Mouse (Mus musculus) neural tube, embryonic 12.5 days (tissue): ENCODE data around the gene Borcs7. TPM values are rescaled to one million over a fixed set of nuclear protein-coding genes. Genes with fewer than 3 reads are reported as not detected.

ENCODE experiments used
- ATAC-seq: fragments of 200-750 bp; cut with Nextera tagmentation; 2 replicates; pipeline ENCODE4 v1.8.0; 2017; ENCODE audit warnings: low read depth, mild to moderate bottlenecking, moderate TSS enrichment, moderate library complexity; ENCODE audit not compliant: low FRiP score
- H3K27ac ChIP-seq: fragments of 300-500 bp; sonication (generic); 2 replicates; pipeline ENCODE4 v1.5.1; 2016
- H3K27me3 ChIP-seq: fragments of 300-500 bp; sonication (generic); replicated peaks from 2 replicates; pipeline ENCODE4 v1.6.1; 2016; ENCODE audit warnings: mild to moderate bottlenecking
- H3K36me3 ChIP-seq: fragments of 300-500 bp; sonication (generic); 2 replicates; pipeline ENCODE4 v1.6.1; 2016; ENCODE audit warnings: mild to moderate bottlenecking
- H3K4me1 ChIP-seq: fragments of 300-500 bp; sonication (generic); 2 replicates; pipeline ENCODE4 v1.6.1; 2016
- H3K4me2 ChIP-seq: fragments of 300-500 bp; sonication (generic); replicated peaks from 2 replicates; pipeline ENCODE4 v1.6.1; 2016; ENCODE audit warnings: mild to moderate bottlenecking
- H3K4me3 ChIP-seq: fragments of 300-500 bp; sonication (generic); 2 replicates; pipeline ENCODE4 v1.5.1; 2016
- H3K9ac ChIP-seq: fragments of 300-500 bp; sonication (generic); 2 replicates; pipeline ENCODE4 v1.6.1; 2016; ENCODE audit warnings: mild to moderate bottlenecking
- H3K9me3 ChIP-seq: fragments of 300-500 bp; sonication (generic); 2 replicates; pipeline ENCODE4 v1.6.1; 2016; ENCODE audit warnings: mild to moderate bottlenecking
- WGBS: fragments of 180-500 bp; shearing (Covaris S2); methylation state at CpG from one replicate; pipeline ENCODE4 v1.1.7; 2016; 5-methylcytosine and 5-hydroxymethylcytosine counted together
- polyA plus RNA-seq: library from polyadenylated mRNA; unstranded; fragments of >200 nt; fragmentation: Nextera tagmentation; extraction: Ambion mirVana; gene quantifications from 2 replicates; pipeline ENCODE4 v1.2.1, GENCODE M21; 2016

Borcs7 gene
- polyA plus RNA-seq, result 17.2 TPM in 2 replicates

DNA sequence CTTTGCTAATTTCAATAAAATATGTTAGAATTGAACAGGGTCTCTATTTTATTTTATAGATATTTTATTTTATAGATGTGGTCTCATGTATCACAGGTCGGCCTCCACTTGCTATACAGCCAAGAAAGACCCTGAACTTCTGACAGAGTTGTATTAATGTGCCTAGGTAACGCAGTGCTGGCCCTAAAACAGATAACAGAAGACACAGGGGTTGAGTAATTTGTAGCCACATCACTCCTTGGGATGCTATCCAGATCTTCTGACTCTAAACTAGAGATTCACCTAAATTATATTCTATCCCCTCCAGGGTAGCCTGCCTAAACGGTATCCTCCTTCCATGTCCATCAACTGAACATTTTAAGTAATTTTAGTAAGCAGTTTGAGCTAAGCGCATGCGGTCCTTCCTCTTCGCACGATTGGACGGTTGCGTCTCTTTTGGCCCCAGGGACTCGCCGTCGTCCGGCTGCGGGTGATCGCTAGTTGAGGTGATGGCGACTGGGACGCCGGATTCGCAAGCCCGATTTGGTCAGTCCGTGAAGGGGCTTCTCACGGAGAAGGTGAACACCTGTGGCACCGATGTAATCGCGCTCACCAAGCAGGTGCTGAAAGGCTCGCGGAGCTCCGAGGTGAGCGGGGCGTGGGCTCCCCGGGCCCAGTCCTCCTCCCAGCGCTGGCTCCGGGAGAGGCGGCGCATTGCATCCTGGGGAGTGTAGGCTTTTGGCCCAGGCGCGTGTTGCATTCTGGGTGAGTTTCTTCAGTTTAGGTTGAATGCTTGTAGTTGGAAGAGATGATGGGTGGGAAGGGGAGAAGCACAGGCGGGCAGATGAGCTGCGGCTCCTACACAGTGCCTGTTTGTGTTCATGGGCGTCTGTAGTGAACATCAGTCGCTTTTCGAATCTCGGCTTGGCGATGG lies at the start of gene Borcs7:
Gene Borcs7, plus strand, starts transcription at position 447 of the 913 bp plus-strand sequence.
- peak within 1 kb of the TSS; percentile 62 for H3K4me3 ChIP-seq
- H3K27me3 ChIP-seq, result no peaks in the 10 kb centered on the region
- 3% methylated on average over 44 of the region's 44 CpGs for WGBS
- peak within 1 kb of the TSS; percentile 63 for H3K4me2 ChIP-seq
- H3K4me1 ChIP-seq, result peaks cover 9% of the 10 kb centered on the region; the same call in 1 of the 2 replicates
- no peaks in the 10 kb centered on the region for H3K9me3 ChIP-seq
- peak; percentile 85 for ATAC-seq
- H3K27ac ChIP-seq, result no peak within 1 kb of the TSS
- H3K9ac ChIP-seq, result peak within 1 kb of the TSS; percentile 69
- peaks cover 1% of the 10 kb centered on the region; the same call in 1 of the 2 replicates for H3K36me3 ChIP-seq

DNA sequence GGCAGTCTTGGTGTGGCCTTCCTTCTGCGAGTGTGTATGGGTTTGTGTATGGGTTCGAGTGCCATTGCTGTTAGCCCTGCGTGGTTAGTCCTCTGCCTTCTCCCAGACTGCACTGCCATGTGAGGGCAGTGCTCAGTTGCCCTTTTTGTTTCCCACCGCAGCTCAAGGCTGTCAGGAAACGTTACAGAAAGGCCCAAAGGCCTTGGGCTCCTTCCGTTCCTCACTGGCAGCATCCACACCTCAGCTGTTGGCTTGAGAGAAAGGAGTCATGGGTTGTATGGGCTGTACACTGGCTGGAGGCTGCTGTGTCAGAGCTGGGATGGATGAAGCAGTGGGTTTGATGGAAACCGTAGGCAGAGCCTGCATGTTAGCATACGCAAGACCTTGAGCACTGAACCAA lies 48.9 kb upstream of the Borcs7 start:
- peaks cover 22% of the 10 kb centered on the region for H3K36me3 ChIP-seq
- WGBS, result 91% methylated on average over 8 of the region's 8 CpGs
- no peak overlapping the region for H3K4me2 ChIP-seq
- H3K27me3 ChIP-seq, result no peaks in the 10 kb centered on the region
- H3K27ac ChIP-seq, result no peak overlapping the region
- no peak overlapping the region for H3K4me3 ChIP-seq
- no peak overlapping the region for H3K9ac ChIP-seq
- H3K4me1 ChIP-seq, result peaks cover 41% of the 10 kb centered on the region
- no peak for ATAC-seq
- no peaks in the 10 kb centered on the region for H3K9me3 ChIP-seq

- Histone ChIP-seq H3K4me2 (no peak overlapping the region), H3K4me3 (no peak overlapping the region), H3K9ac (no peak overlapping the region), H3K4me1 (peaks cover 36% of the 10 kb centered on the region), H3K27ac (peak overlapping the region; percentile 34; the same call in 1 of the 2 replicates), H3K9me3 (no peaks in the 10 kb centered on the region), H3K27me3 (no peaks in the 10 kb centered on the region), H3K36me3 (peaks cover 29% of the 10 kb centered on the region)
- ATAC-seq, result no peak
- WGBS, result 67% methylated on average over 19 of the region's 19 CpGs
Observed at GRCm38 (mm10) chr19:46641420-46642085, 48.2 kb upstream of the Borcs7 start.

DNA sequence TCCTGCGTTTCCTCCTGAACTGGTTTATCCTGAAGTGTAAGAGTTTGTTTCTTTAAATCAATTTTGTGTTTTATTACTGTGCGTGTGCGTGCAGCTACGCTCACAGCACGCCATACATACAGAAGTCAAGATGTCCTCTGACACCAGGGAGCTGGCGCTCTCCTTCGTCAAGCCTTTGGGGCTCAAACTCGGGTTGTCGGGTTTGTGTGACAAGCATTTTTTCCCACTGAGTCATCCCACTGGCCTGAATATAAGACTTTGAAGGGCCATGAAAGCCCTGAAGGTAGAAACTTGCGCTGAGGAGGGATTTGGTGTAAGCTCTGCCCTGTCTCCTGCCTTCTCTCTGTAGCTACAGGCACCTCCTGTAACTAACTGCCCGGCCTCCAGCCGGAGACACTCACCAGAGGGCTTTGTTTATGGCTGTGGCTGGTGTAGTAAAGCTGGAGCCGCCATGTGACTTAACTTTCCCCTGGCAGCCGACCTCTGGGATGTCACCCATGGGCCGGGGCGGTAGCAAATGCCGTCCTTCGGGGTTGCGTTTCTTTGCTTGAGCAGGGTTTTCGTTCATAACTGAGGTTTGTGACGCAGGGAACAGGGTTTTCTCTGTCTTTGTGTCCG lies 47.5 kb upstream of the Borcs7 start:
- no peak overlapping the region for H3K27ac ChIP-seq
- peaks cover 33% of the 10 kb centered on the region for H3K36me3 ChIP-seq
- H3K4me3 ChIP-seq, result no peak overlapping the region
- H3K4me1 ChIP-seq, result peaks cover 33% of the 10 kb centered on the region
- no peaks in the 10 kb centered on the region for H3K27me3 ChIP-seq
- WGBS, result 65% methylated on average over 22 of the region's 22 CpGs
- no peak for ATAC-seq
- no peaks in the 10 kb centered on the region for H3K9me3 ChIP-seq
- H3K4me2 ChIP-seq, result no peak overlapping the region
- no peak overlapping the region for H3K9ac ChIP-seq

DNA sequence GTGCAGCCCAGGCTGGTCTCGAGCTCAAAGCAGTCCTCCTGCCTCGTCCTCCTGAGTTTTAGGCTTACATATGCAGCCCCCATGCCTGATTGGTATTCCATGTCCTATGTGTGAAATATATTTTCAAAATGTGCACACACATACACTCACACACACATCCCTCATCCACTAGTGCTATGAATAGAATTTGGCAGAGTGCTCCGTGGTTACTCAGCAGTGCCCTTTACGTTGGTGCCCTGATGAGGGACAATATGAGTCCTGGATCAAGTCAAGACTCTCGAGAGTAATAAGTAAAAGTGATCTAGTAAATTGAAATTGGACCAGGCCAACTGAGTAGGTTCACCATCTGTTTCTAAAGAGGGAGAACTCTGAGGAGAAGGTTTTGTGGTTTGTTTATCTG lies 46.5 kb upstream of the Borcs7 start:
- Histone ChIP-seq H3K4me3 (no peak overlapping the region), H3K27me3 (no peaks in the 10 kb centered on the region), H3K9me3 (no peaks in the 10 kb centered on the region), H3K9ac (no peak overlapping the region), H3K4me1 (peaks cover 33% of the 10 kb centered on the region), H3K4me2 (no peak overlapping the region), H3K27ac (no peak overlapping the region), H3K36me3 (peaks cover 31% of the 10 kb centered on the region)
- WGBS, result 86% methylated on average over 5 of the region's 5 CpGs
- ATAC-seq, result no peak

DNA sequence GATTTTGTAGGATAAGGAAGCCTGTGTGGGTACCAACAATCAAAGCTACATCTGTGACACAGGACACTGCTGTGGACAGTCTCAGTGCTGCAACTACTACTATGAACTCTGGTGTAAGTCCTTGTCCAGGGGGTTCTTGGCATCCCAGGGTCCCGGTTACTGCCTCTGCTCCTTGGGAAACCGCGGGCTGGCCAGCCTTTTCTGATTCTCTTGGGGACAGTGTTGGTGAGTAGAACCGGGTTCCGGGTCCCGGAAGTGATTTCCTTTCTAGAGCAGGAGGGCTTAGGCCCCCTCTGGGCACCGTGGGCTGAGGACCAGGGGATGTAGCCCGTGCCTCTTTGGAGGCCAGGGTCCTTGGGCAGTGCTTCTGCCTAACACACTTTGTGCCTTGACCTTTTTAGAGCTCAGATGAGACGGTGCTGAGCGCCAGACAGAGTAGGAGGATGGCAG lies 45.3 kb upstream of the Borcs7 start:
- Histone ChIP-seq H3K4me1 (peaks cover 33% of the 10 kb centered on the region), H3K36me3 (peaks cover 33% of the 10 kb centered on the region), H3K4me2 (no peak overlapping the region), H3K9ac (no peak overlapping the region), H3K9me3 (no peaks in the 10 kb centered on the region), H3K27me3 (no peaks in the 10 kb centered on the region), H3K4me3 (no peak overlapping the region), H3K27ac (no peak overlapping the region)
- no peak for ATAC-seq
- 89% methylated on average over 10 of the region's 10 CpGs for WGBS

DNA sequence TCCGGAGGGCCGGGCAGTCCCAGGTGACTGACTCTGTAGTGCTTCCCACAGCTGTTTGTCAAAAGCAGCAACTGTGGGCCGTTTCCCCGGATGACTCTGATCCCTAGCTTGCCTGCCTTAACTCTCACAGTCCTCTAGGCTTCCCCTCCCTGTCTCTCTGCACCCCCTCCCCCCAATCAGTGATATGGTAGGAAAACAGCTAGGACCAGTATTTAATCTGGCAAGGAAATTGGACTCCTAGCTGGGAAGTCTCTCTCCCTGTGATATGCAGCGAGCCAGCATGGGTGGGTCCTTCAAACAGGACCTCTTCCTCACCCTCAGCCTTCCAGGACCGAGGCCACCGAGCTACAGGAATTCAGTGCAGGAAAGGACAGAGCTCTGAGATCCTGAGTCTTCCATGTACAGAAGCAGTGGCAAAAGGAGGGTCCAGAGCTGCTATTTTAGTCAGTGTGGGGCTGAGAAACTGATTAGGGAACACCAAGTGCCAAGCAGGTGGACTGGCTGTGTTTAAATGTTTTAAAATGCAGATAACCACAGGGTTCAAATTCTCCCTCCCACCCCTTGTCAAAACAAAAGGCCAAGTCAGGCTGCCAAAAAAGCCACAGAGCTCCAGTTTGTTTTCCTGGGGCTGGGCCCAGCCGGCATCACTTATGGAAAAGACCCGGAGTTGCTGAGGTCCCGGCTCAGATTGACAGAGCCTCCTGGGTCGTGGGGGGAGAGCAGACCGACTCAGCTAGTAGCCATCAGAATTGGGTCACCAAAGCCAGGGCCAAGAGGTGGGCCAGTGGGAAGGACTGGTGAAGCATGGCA lies 44.7 kb upstream of the Borcs7 start:
- H3K4me3 ChIP-seq, result no peak overlapping the region
- peaks cover 31% of the 10 kb centered on the region for H3K36me3 ChIP-seq
- WGBS, result 45% methylated on average over 12 of the region's 12 CpGs
- H3K9ac ChIP-seq, result no peak overlapping the region
- H3K4me1 ChIP-seq, result peaks cover 33% of the 10 kb centered on the region
- no peaks in the 10 kb centered on the region for H3K9me3 ChIP-seq
- no peak overlapping the region for H3K27ac ChIP-seq
- no peak overlapping the region for H3K4me2 ChIP-seq
- H3K27me3 ChIP-seq, result no peaks in the 10 kb centered on the region
- no peak for ATAC-seq

- H3K4me3 ChIP-seq, result no peak overlapping the region
- no peaks in the 10 kb centered on the region for H3K9me3 ChIP-seq
- no peak overlapping the region for H3K9ac ChIP-seq
- peaks cover 32% of the 10 kb centered on the region for H3K4me1 ChIP-seq
- peaks cover 30% of the 10 kb centered on the region for H3K36me3 ChIP-seq
- H3K4me2 ChIP-seq, result no peak overlapping the region
- WGBS, result 90% methylated on average over 12 of the region's 12 CpGs
- no peak for ATAC-seq
- H3K27me3 ChIP-seq, result no peaks in the 10 kb centered on the region
- H3K27ac ChIP-seq, result no peak overlapping the region
Observed at GRCm38 (mm10) chr19:46646041-46646481, 43.6 kb upstream of the Borcs7 start.

GRCm38 (mm10) chr19:46647254-46647653 lies 42.5 kb upstream of the Borcs7 start:
- Histone ChIP-seq H3K27ac (no peak overlapping the region), H3K27me3 (no peaks in the 10 kb centered on the region), H3K4me1 (peaks cover 20% of the 10 kb centered on the region), H3K9me3 (no peaks in the 10 kb centered on the region), H3K9ac (no peak overlapping the region), H3K4me2 (no peak overlapping the region), H3K36me3 (peaks cover 36% of the 10 kb centered on the region), H3K4me3 (no peak overlapping the region)
- no peak for ATAC-seq
- 83% methylated on average over 3 of the region's 3 CpGs for WGBS

DNA sequence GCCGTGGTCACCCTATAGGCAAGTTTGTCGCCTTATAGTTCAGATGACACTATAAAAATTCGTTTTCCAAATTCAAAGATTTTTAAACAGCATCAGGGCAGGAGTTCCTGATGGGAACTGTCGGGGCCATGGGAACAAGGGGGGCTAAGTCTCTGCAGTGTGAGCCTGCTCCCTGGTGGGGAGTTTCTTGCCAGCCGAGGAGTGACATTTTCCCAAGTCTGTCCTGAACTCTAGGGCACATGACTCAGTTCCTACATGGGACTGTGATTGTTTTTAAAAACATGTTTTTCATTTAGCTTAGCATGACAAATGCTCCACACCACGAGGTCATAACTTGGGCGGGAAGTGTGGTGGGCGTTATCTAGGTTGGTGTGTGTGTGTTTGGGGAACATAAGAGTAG lies 41.9 kb upstream of the Borcs7 start:
- WGBS, result 89% methylated on average over 8 of the region's 8 CpGs
- Histone ChIP-seq H3K4me3 (no peak overlapping the region), H3K27ac (no peak overlapping the region), H3K27me3 (no peaks in the 10 kb centered on the region), H3K4me1 (peaks cover 15% of the 10 kb centered on the region), H3K9ac (no peak overlapping the region), H3K4me2 (no peak overlapping the region), H3K36me3 (peaks cover 40% of the 10 kb centered on the region), H3K9me3 (no peaks in the 10 kb centered on the region)
- no peak for ATAC-seq

- ATAC-seq, result no peak
- Histone ChIP-seq H3K9ac (no peak overlapping the region), H3K36me3 (peaks cover 47% of the 10 kb centered on the region)
Observed at GRCm38 (mm10) chr19:46648565-46648964, 41.1 kb upstream of the Borcs7 start.

More at GRCm38 (mm10) chr19:46648565-46648964, 41.1 kb upstream of the Borcs7 start:
- Histone ChIP-seq H3K9me3 (no peaks in the 10 kb centered on the region), H3K27me3 (no peaks in the 10 kb centered on the region), H3K27ac (no peak overlapping the region), H3K4me1 (peaks cover 11% of the 10 kb centered on the region), H3K4me2 (no peak overlapping the region), H3K4me3 (no peak overlapping the region)
- WGBS, result 96% methylated on average over 14 of the region's 14 CpGs
